Comparison of ENCODE assay signal across 14 mouse cellular contexts in genomic region chr8:46742691-46743082, GRCm38 (mm10). TPM values are rescaled to one million over a fixed set of nuclear protein-coding genes. Genes with fewer than 3 reads are reported as not detected.
DNase-seq lines count a peak whose midpoint lies in the region; ATAC-seq and TF ChIP-seq lines count a peak whose summit lies in the region.
"Had no signal": no experiment of that assay in that cellular context is flagged by ENCODE, and none has a peak within 500 bp of the region (broad histone marks: within the 10 kb centered on the region; RNA-seq: fewer than 3 reads in every experiment).

No protein-coding gene starts in this region.

- ATAC-seq in liver, embryonic 12.5 days: no peak
- no peak for ATAC-seq in intestine, embryonic 14.5 days (replicated peaks; ENCODE audit: low FRiP score, low TSS enrichment, low read depth)
- no peak for ATAC-seq in midbrain, embryonic 14.5 days (ENCODE audit: low FRiP score, low TSS enrichment)
- ATAC-seq: forebrain, embryonic 16.5 days had no signal

- H3K36me3 ChIP-seq in heart, adult 2 months (ENCODE audit: control insufficient read depth, insufficient read depth, low read length): peaks cover 22% of the 10 kb centered on the region
- no peaks in the 10 kb centered on the region for H3K36me3 ChIP-seq in liver, embryonic 12.5 days
- no peaks in the 10 kb centered on the region for H3K36me3 ChIP-seq in intestine, embryonic 14.5 days (ENCODE audit: control insufficient read depth, insufficient read depth, low read length)
- no peaks in the 10 kb centered on the region for H3K36me3 ChIP-seq in small intestine, adult 2 months (ENCODE audit: control insufficient read depth, insufficient read depth, low read length)
- no peaks in the 10 kb centered on the region for H3K36me3 ChIP-seq in midbrain, embryonic 14.5 days (ENCODE audit: control insufficient read depth, insufficient read depth, low read length)
- H3K36me3 ChIP-seq: hindbrain, embryonic 12.5 days had no signal

- H3K9ac ChIP-seq in heart, adult 2 months (ENCODE audit: low read depth, low read length): no peak overlapping the region
- H3K9ac ChIP-seq in liver, embryonic 12.5 days: no peak overlapping the region
- H3K9ac ChIP-seq in intestine, embryonic 14.5 days (ENCODE audit: low read length): no peak overlapping the region
- H3K9ac ChIP-seq in midbrain, embryonic 14.5 days (replicated peaks; ENCODE audit: low read length): no peak overlapping the region
- H3K9ac ChIP-seq: hindbrain, embryonic 12.5 days had no signal

- H3K9me3 ChIP-seq in liver, embryonic 12.5 days (replicated peaks): no peaks in the 10 kb centered on the region
- no peaks in the 10 kb centered on the region for H3K9me3 ChIP-seq in intestine, embryonic 14.5 days (ENCODE audit: control insufficient read depth, low read length)
- no peaks in the 10 kb centered on the region for H3K9me3 ChIP-seq in midbrain, embryonic 14.5 days (ENCODE audit: control insufficient read depth, low read length)
- H3K9me3 ChIP-seq: hindbrain, embryonic 12.5 days had no signal

- DNase-seq in heart, adult 2 months: no peak
- no peak for DNase-seq in heart, postnatal 36 days
- no peak for DNase-seq in liver
- DNase-seq in intestine, embryonic 14.5 days (ENCODE audit: low spot score): no peak
- no peak for DNase-seq in retina, postnatal 1 day
- no peak for DNase-seq in midbrain, embryonic 14.5 days
- DNase-seq: cerebellum, adult 18-20 months; gastrocnemius, postnatal 36 days; kidney, postnatal 25 days; thymus, adult 2 months had no signal

- no peak for TF ChIP-seq POLR2A in heart, adult 2 months (IDR thresholded peaks at IDR 0.05; ENCODE audit: insufficient read depth, low read depth, low read length)
- no peak for TF ChIP-seq POLR2A in small intestine, adult 2 months (IDR thresholded peaks at IDR 0.05; ENCODE audit: low read depth, low read length)

- H3K4me1 ChIP-seq in heart, adult 2 months (ENCODE audit: control insufficient read depth, insufficient read depth, low read length): peaks cover 17% of the 10 kb centered on the region
- peaks cover 46% of the 10 kb centered on the region for H3K4me1 ChIP-seq in liver, embryonic 12.5 days
- H3K4me1 ChIP-seq in intestine, embryonic 14.5 days (replicated peaks; ENCODE audit: control insufficient read depth, insufficient read depth, low read length): peaks cover 14% of the 10 kb centered on the region
- H3K4me1 ChIP-seq in small intestine, adult 2 months (ENCODE audit: control insufficient read depth, insufficient read depth, insufficient read length, low read length): peaks cover 9% of the 10 kb centered on the region; the same call in 1 of the 2 replicates
- H3K4me1 ChIP-seq in midbrain, embryonic 14.5 days (ENCODE audit: control insufficient read depth, insufficient read depth, low read length): peaks cover 5% of the 10 kb centered on the region

- TF ChIP-seq EP300 in heart, adult 2 months (IDR thresholded peaks at IDR 0.05; ENCODE audit: insufficient read depth, low read depth, low read length): no peak

- 0 out of 2 replicates have a peak overlapping the region, but pooled peaks have one; percentile 2 for H3K4me3 ChIP-seq in heart, adult 2 months
- no peak overlapping the region for H3K4me3 ChIP-seq in liver, embryonic 12.5 days
- H3K4me3 ChIP-seq in intestine, embryonic 14.5 days (ENCODE audit: low read depth, low read length): 0 out of 2 replicates have a peak overlapping the region, but pooled peaks have one; percentile 80
- no peak overlapping the region for H3K4me3 ChIP-seq in small intestine, adult 2 months (ENCODE audit: low read depth, low read length)
- H3K4me3 ChIP-seq in midbrain, embryonic 14.5 days (replicated peaks; ENCODE audit: low read depth, low read length): no peak overlapping the region

- no peaks in the 10 kb centered on the region for H3K27me3 ChIP-seq in heart, adult 2 months (ENCODE audit: control insufficient read depth, insufficient read depth, low read length)
- H3K27me3 ChIP-seq in liver, embryonic 12.5 days (replicated peaks): no peaks in the 10 kb centered on the region
- no peaks in the 10 kb centered on the region for H3K27me3 ChIP-seq in intestine, embryonic 14.5 days (replicated peaks; ENCODE audit: control insufficient read depth, insufficient read depth, low read length)
- H3K27me3 ChIP-seq in small intestine, adult 2 months (ENCODE audit: control insufficient read depth, insufficient read depth, low read length): no peaks in the 10 kb centered on the region
- no peaks in the 10 kb centered on the region for H3K27me3 ChIP-seq in midbrain, embryonic 14.5 days (ENCODE audit: control insufficient read depth, insufficient read depth, low read length)
- H3K27me3 ChIP-seq: hindbrain, embryonic 12.5 days had no signal

- 0 out of 2 replicates have a peak overlapping the region, but pooled peaks have one; percentile 90 for H3K4me2 ChIP-seq in liver, embryonic 12.5 days
- H3K4me2 ChIP-seq in intestine, embryonic 14.5 days (ENCODE audit: low read length): peak overlapping the region; percentile 54
- H3K4me2 ChIP-seq in midbrain, embryonic 14.5 days (ENCODE audit: low read length): no peak overlapping the region

- TF ChIP-seq CTCF in heart, adult 2 months (IDR thresholded peaks at IDR 0.05): no peak
- TF ChIP-seq CTCF in small intestine, adult 2 months (IDR thresholded peaks at IDR 0.05; ENCODE audit: extremely low read depth, insufficient read length, insufficient replicate concordance, low read depth, low read length): no peak

- peak overlapping the region; percentile 42 for H3K27ac ChIP-seq in heart, adult 2 months
- no peak overlapping the region for H3K27ac ChIP-seq in liver, embryonic 12.5 days
- H3K27ac ChIP-seq in intestine, embryonic 14.5 days (ENCODE audit: low read depth): no peak overlapping the region
- peak overlapping the region; percentile 57 for H3K27ac ChIP-seq in small intestine, adult 2 months (ENCODE audit: insufficient read depth, low read depth, low read length)
- H3K27ac ChIP-seq in midbrain, embryonic 14.5 days (replicated peaks; ENCODE audit: low read depth, low read length): no peak overlapping the region
- H3K27ac ChIP-seq: hindbrain, embryonic 12.5 days had no signal

- 25% methylated on average over 5 of the region's 5 CpGs for WGBS in heart, adult 2 months
- 55% methylated on average over 5 of the region's 5 CpGs for WGBS in liver, embryonic 12.5 days (ENCODE audit: insufficient replicate concordance)
- 25% methylated on average over 5 of the region's 5 CpGs for WGBS in intestine, embryonic 14.5 days
- 5% methylated on average over 5 of the region's 5 CpGs for WGBS in small intestine, adult 2 months
- WGBS in midbrain, embryonic 14.5 days: 91% methylated on average over 5 of the region's 5 CpGs

- intact Hi-C loops in heart, adult 2 months (cut with DNase I): loop anchor here (5.0 kb wide), 2 partner anchors 35 to 50 kb away; no protein-coding TSS in a partner anchor
- intact Hi-C loops in heart, postnatal 36 days (cut with DNase I): no loop called here

- peaks cover 10% of the 10 kb centered on the region for H3K79me2 ChIP-seq in heart, adult 2 months (replicated peaks; ENCODE audit: control insufficient read depth, insufficient read depth, low read length)

RNA-seq across cellular contexts. Expression of gene Irf2, which starts 3.2 kb away (rescaled TPM):
- 10 to 100 TPM; 31.8 to 35.9 TPM for total RNA-seq in heart, adult 2 months (2021)
- 10.3 TPM in 2 replicates for polyA plus RNA-seq in heart, adult 2 months (2012; rRNA removed)
- 10 to 100 TPM; 35.9 to 38.7 TPM for total RNA-seq in heart, postnatal 36 days (2021)
- polyA plus RNA-seq in liver, embryonic 12.5 days (2016; fragmentation: Nextera tagmentation; extraction: Ambion mirVana): 14.8 and 17.5 TPM in 2 replicates
- 19.3 and 25.4 TPM in 2 replicates for polyA plus RNA-seq in intestine, embryonic 14.5 days (2014; fragmentation: Nextera tagmentation; extraction: Ambion mirVana)
- polyA plus RNA-seq in small intestine, adult 2 months (2012; rRNA removed): 10.5 and 29.6 TPM in 2 replicates
- 6.4 and 7.5 TPM in 2 replicates for polyA plus RNA-seq in midbrain, embryonic 14.5 days (2014; fragmentation: Nextera tagmentation; extraction: Ambion mirVana)

Comparison
In these comparisons a context has a peak if more than half of its experiments do, and no peak if none do; other contexts are left out.
1. H3K27ac ChIP-seq: peak in heart, adult 2 months (single experiment) and small intestine, adult 2 months (single experiment); none in liver, embryonic 12.5 days (single experiment), intestine, embryonic 14.5 days (single experiment) and midbrain, embryonic 14.5 days (single experiment).
2. H3K4me3 ChIP-seq: peak in heart, adult 2 months (single experiment) and intestine, embryonic 14.5 days (single experiment); none in liver, embryonic 12.5 days (single experiment), small intestine, adult 2 months (single experiment) and midbrain, embryonic 14.5 days (single experiment).